In genomic region chr12:65426884-65427283, GRCm38 (mm10) we compare ENCODE assay signal across 23 mouse cellular contexts.
A peak's percentile ranks its signal among the peaks of the same experiment; 100 is the strongest.
DNase-seq lines count a peak whose midpoint lies in the region; ATAC-seq and TF ChIP-seq lines count a peak whose summit lies in the region.
"Had no signal": no experiment of that assay in that cellular context is flagged by ENCODE, and none has a peak within 500 bp of the region (broad histone marks: within the 10 kb centered on the region; RNA-seq: fewer than 3 reads in every experiment).

No protein-coding gene starts in this region.

- no peak overlapping the region for H3K4me3 ChIP-seq in forebrain, embryonic 15.5 days
- H3K4me3 ChIP-seq in forebrain, embryonic 10.5 days = no peak overlapping the region
- H3K4me3 ChIP-seq in hindbrain, embryonic 14.5 days (replicated peaks; ENCODE audit: low read length) = no peak overlapping the region
- H3K4me3 ChIP-seq in hindbrain, embryonic 11.5 days (ENCODE audit: low read depth, low read length) = no peak overlapping the region
- H3K4me3 ChIP-seq in midbrain, embryonic 11.5 days (ENCODE audit: low read depth, low read length) = no peak overlapping the region
- H3K4me3 ChIP-seq in midbrain, postnatal 0 days (ENCODE audit: low read depth, low read length) = no peak overlapping the region
- H3K4me3 ChIP-seq in olfactory bulb, adult 2 months (ENCODE audit: insufficient read depth, low read depth, low read length) = peak overlapping the region; percentile 13; the same call in 1 of the 2 replicates
- H3K4me3 ChIP-seq: embryonic facial prominence, embryonic 15.5 days; forebrain, embryonic 12.5 days; heart, embryonic 13.5 days; kidney, embryonic 15.5 days; midbrain, embryonic 13.5 days had no signal

- TF ChIP-seq POLR2A in olfactory bulb, adult 2 months (IDR thresholded peaks at IDR 0.05; ENCODE audit: insufficient read depth, low read depth, low read length) = no peak

- no peak overlapping the region for H3K4me2 ChIP-seq in forebrain, embryonic 15.5 days (replicated peaks)
- no peak overlapping the region for H3K4me2 ChIP-seq in hindbrain, embryonic 14.5 days (replicated peaks)
- no peak overlapping the region for H3K4me2 ChIP-seq in hindbrain, embryonic 11.5 days (replicated peaks; ENCODE audit: low read depth, low read length)
- H3K4me2 ChIP-seq in midbrain, embryonic 11.5 days = no peak overlapping the region
- no peak overlapping the region for H3K4me2 ChIP-seq in midbrain, postnatal 0 days (ENCODE audit: low read depth, low read length, poor library complexity, severe bottlenecking)
- H3K4me2 ChIP-seq: embryonic facial prominence, embryonic 15.5 days; forebrain, embryonic 12.5 days; heart, embryonic 13.5 days; kidney, embryonic 15.5 days; midbrain, embryonic 13.5 days had no signal

- no peaks in the 10 kb centered on the region for H3K27me3 ChIP-seq in forebrain, embryonic 15.5 days
- H3K27me3 ChIP-seq in forebrain, embryonic 10.5 days (ENCODE audit: poor library complexity, severe bottlenecking) = no peaks in the 10 kb centered on the region
- H3K27me3 ChIP-seq in hindbrain, embryonic 14.5 days (ENCODE audit: control insufficient read depth, insufficient read depth, low read length) = no peaks in the 10 kb centered on the region
- no peaks in the 10 kb centered on the region for H3K27me3 ChIP-seq in hindbrain, embryonic 11.5 days (ENCODE audit: control insufficient read depth, insufficient read depth, low read length)
- no peaks in the 10 kb centered on the region for H3K27me3 ChIP-seq in midbrain, embryonic 11.5 days (ENCODE audit: control insufficient read depth, insufficient read depth, low read length)
- H3K27me3 ChIP-seq in midbrain, postnatal 0 days (ENCODE audit: insufficient read depth, low read length) = no peaks in the 10 kb centered on the region
- H3K27me3 ChIP-seq: embryonic facial prominence, embryonic 15.5 days; forebrain, embryonic 12.5 days; heart, embryonic 13.5 days; kidney, embryonic 15.5 days; midbrain, embryonic 13.5 days had no signal

- 0 out of 2 replicates have a peak, but pooled peaks have one; percentile 57 for ATAC-seq in forebrain, embryonic 15.5 days (replicated peaks)
- ATAC-seq in hindbrain, embryonic 14.5 days (ENCODE audit: low FRiP score) = no peak
- ATAC-seq in hindbrain, embryonic 11.5 days (ENCODE audit: low FRiP score) = no peak
- ATAC-seq in midbrain, embryonic 11.5 days (ENCODE audit: low FRiP score) = no peak
- no peak for ATAC-seq in midbrain, postnatal 0 days (ENCODE audit: low FRiP score)
- ATAC-seq: activated CD4-positive, CD25-positive, alpha-beta regulatory T cell, adult 4 months; intestine, postnatal 0 days; lung, postnatal 0 days; midbrain, embryonic 13.5 days had no signal

- 0 out of 2 replicates have a peak, but pooled peaks cover 10% of the 10 kb centered on the region for H3K4me1 ChIP-seq in forebrain, embryonic 15.5 days
- peaks cover 15% of the 10 kb centered on the region for H3K4me1 ChIP-seq in forebrain, embryonic 10.5 days
- no peaks in the 10 kb centered on the region for H3K4me1 ChIP-seq in hindbrain, embryonic 14.5 days (replicated peaks; ENCODE audit: control insufficient read depth, insufficient read depth, low read length)
- no peaks in the 10 kb centered on the region for H3K4me1 ChIP-seq in hindbrain, embryonic 11.5 days (replicated peaks; ENCODE audit: control insufficient read depth, insufficient read depth, low read length)
- no peaks in the 10 kb centered on the region for H3K4me1 ChIP-seq in midbrain, embryonic 11.5 days (ENCODE audit: control insufficient read depth, insufficient read depth, low read length)
- no peaks in the 10 kb centered on the region for H3K4me1 ChIP-seq in midbrain, postnatal 0 days (ENCODE audit: insufficient read depth, low read length)
- peaks cover 3% of the 10 kb centered on the region; the same call in 1 of the 2 replicates for H3K4me1 ChIP-seq in olfactory bulb, adult 2 months (ENCODE audit: control insufficient read depth, insufficient read depth, low read length)
- H3K4me1 ChIP-seq: embryonic facial prominence, embryonic 15.5 days; forebrain, embryonic 12.5 days; heart, embryonic 13.5 days; kidney, embryonic 15.5 days; midbrain, embryonic 13.5 days had no signal

- H3K36me3 ChIP-seq in forebrain, embryonic 15.5 days = no peaks in the 10 kb centered on the region
- no peaks in the 10 kb centered on the region for H3K36me3 ChIP-seq in forebrain, embryonic 10.5 days (replicated peaks)
- no peaks in the 10 kb centered on the region for H3K36me3 ChIP-seq in hindbrain, embryonic 14.5 days (replicated peaks; ENCODE audit: control insufficient read depth, insufficient read depth)
- no peaks in the 10 kb centered on the region for H3K36me3 ChIP-seq in hindbrain, embryonic 11.5 days (ENCODE audit: control insufficient read depth, insufficient read depth, low read length)
- H3K36me3 ChIP-seq in midbrain, embryonic 11.5 days (ENCODE audit: control insufficient read depth, insufficient read depth, low read length) = no peaks in the 10 kb centered on the region
- no peaks in the 10 kb centered on the region for H3K36me3 ChIP-seq in midbrain, postnatal 0 days (ENCODE audit: insufficient read depth, low read length)
- H3K36me3 ChIP-seq: embryonic facial prominence, embryonic 15.5 days; forebrain, embryonic 12.5 days; heart, embryonic 13.5 days; kidney, embryonic 15.5 days; midbrain, embryonic 13.5 days had no signal

- no peaks in the 10 kb centered on the region for H3K9me3 ChIP-seq in forebrain, embryonic 15.5 days
- H3K9me3 ChIP-seq in forebrain, embryonic 10.5 days = no peaks in the 10 kb centered on the region
- no peaks in the 10 kb centered on the region for H3K9me3 ChIP-seq in hindbrain, embryonic 14.5 days (ENCODE audit: control insufficient read depth, low read length)
- no peaks in the 10 kb centered on the region for H3K9me3 ChIP-seq in hindbrain, embryonic 11.5 days (ENCODE audit: control insufficient read depth, low read length)
- H3K9me3 ChIP-seq in midbrain, embryonic 11.5 days (ENCODE audit: control insufficient read depth, low read length) = no peaks in the 10 kb centered on the region
- no peaks in the 10 kb centered on the region for H3K9me3 ChIP-seq in midbrain, postnatal 0 days (ENCODE audit: low read length)
- H3K9me3 ChIP-seq: embryonic facial prominence, embryonic 15.5 days; forebrain, embryonic 12.5 days; heart, embryonic 13.5 days; kidney, embryonic 15.5 days; midbrain, embryonic 13.5 days had no signal

- no peak overlapping the region for H3K27ac ChIP-seq in forebrain, embryonic 15.5 days (replicated peaks)
- no peak overlapping the region for H3K27ac ChIP-seq in forebrain, embryonic 10.5 days
- no peak overlapping the region for H3K27ac ChIP-seq in hindbrain, embryonic 14.5 days
- no peak overlapping the region for H3K27ac ChIP-seq in hindbrain, embryonic 11.5 days (ENCODE audit: low read depth, low read length)
- H3K27ac ChIP-seq in midbrain, embryonic 11.5 days (ENCODE audit: low read depth, low read length) = no peak overlapping the region
- H3K27ac ChIP-seq in midbrain, postnatal 0 days (ENCODE audit: low read depth, low read length) = no peak overlapping the region
- no peak overlapping the region for H3K27ac ChIP-seq in olfactory bulb, adult 2 months (ENCODE audit: insufficient read depth, low read depth, low read length)
- H3K27ac ChIP-seq: embryonic facial prominence, embryonic 15.5 days; forebrain, embryonic 12.5 days; heart, embryonic 13.5 days; kidney, embryonic 15.5 days; midbrain, embryonic 13.5 days; stomach, postnatal 0 days had no signal

- WGBS in forebrain, embryonic 15.5 days = 61% methylated on average over 11 of the region's 11 CpGs
- WGBS in forebrain, embryonic 10.5 days = 93% methylated on average over 11 of the region's 11 CpGs
- 85% methylated on average over 11 of the region's 11 CpGs for WGBS in hindbrain, embryonic 14.5 days
- 93% methylated on average over 11 of the region's 11 CpGs for WGBS in hindbrain, embryonic 11.5 days
- WGBS in midbrain, embryonic 11.5 days = 85% methylated on average over 11 of the region's 11 CpGs
- 81% methylated on average over 11 of the region's 11 CpGs for WGBS in midbrain, postnatal 0 days
- 39% methylated on average over 11 of the region's 11 CpGs for WGBS in olfactory bulb, adult 2 months

- no peak overlapping the region for H3K9ac ChIP-seq in forebrain, embryonic 15.5 days (replicated peaks)
- no peak overlapping the region for H3K9ac ChIP-seq in hindbrain, embryonic 14.5 days
- H3K9ac ChIP-seq in hindbrain, embryonic 11.5 days (ENCODE audit: low read depth, low read length) = no peak overlapping the region
- no peak overlapping the region for H3K9ac ChIP-seq in midbrain, embryonic 11.5 days (ENCODE audit: low read length)
- H3K9ac ChIP-seq in midbrain, postnatal 0 days (replicated peaks; ENCODE audit: low read length, poor library complexity, severe bottlenecking) = no peak overlapping the region
- H3K9ac ChIP-seq: embryonic facial prominence, embryonic 15.5 days; forebrain, embryonic 12.5 days; heart, embryonic 13.5 days; kidney, embryonic 15.5 days; midbrain, embryonic 13.5 days had no signal

- no peak for DNase-seq in forebrain, embryonic 10.5 days (ENCODE audit: extremely low spot score, low spot score)
- DNase-seq in hindbrain, embryonic 14.5 days (ENCODE audit: low spot score) = peak; percentile 15
- DNase-seq in hindbrain, embryonic 11.5 days (ENCODE audit: low spot score) = no peak
- DNase-seq in midbrain, embryonic 11.5 days (ENCODE audit: low spot score, missing footprints) = peak; percentile 73
- DNase-seq in midbrain, postnatal 0 days (ENCODE audit: low spot score) = no peak
- DNase-seq in c-Kit-positive CD71-positive TER-119-positive erythroid progenitor cells, embryonic 14.5 days (ENCODE audit: low spot score) = no peak
- DNase-seq: adrenal gland, postnatal 10 days; cerebellum, adult 11 months; cerebellum, postnatal 25 days; heart, postnatal 4 days; kidney, postnatal 4 days; liver had no signal

- TF ChIP-seq CTCF in midbrain, postnatal 0 days (IDR thresholded peaks at IDR 0.05) = no peak
- no peak for TF ChIP-seq CTCF in olfactory bulb, adult 2 months (IDR thresholded peaks at IDR 0.05; ENCODE audit: insufficient read depth, low read depth, low read length)

Comparison
In these comparisons a context has a peak if more than half of its experiments do, and no peak if none do; other contexts are left out.
1. DNase-seq: peak in hindbrain, embryonic 14.5 days (single experiment) and midbrain, embryonic 11.5 days (single experiment); none in forebrain, embryonic 10.5 days (single experiment), hindbrain, embryonic 11.5 days (single experiment), midbrain, postnatal 0 days (single experiment) and c-Kit-positive CD71-positive TER-119-positive erythroid progenitor cells, embryonic 14.5 days (single experiment).